Mouse (Mus musculus) frontal cortex, postnatal 10 days (tissue): ENCODE measurements around the gene Wdr66.

Experiments
- DNase-seq, 2 experiments: peaks; one replicate each; pipeline ENCODE4 v3.0.0; 2022; ENCODE audit warnings: low spot score in 2 of 2, mixed read lengths in 1 of 2

The Wdr66 gene

GRCm38 (mm10) chr5:123357253-123357652, 105.4 kb downstream of the Wdr66 start:
- DNase-seq: no peak

- DNase-seq: no peak
Observed at GRCm38 (mm10) chr5:123359431-123359830, 107.5 kb downstream of the Wdr66 start.

GRCm38 (mm10) chr5:123362911-123363310, 111.0 kb downstream of the Wdr66 start:
- no peak for DNase-seq

- no peak for DNase-seq
Observed at GRCm38 (mm10) chr5:123364302-123364971, 112.5 kb downstream of the Wdr66 start.

- no peak for DNase-seq
Observed at GRCm38 (mm10) chr5:123368869-123369488, 117.1 kb downstream of the Wdr66 start.

- DNase-seq: no peak
Observed at GRCm38 (mm10) chr5:123370049-123370448, 118.1 kb downstream of the Wdr66 start.

GRCm38 (mm10) chr5:123375262-123375661, 123.4 kb downstream of the Wdr66 start:
- DNase-seq: no peak

- DNase-seq: no peak
Observed at GRCm38 (mm10) chr5:123375793-123376452, 124.0 kb downstream of the Wdr66 start.

GRCm38 (mm10) chr5:123376569-123376968, 124.7 kb downstream of the Wdr66 start:
- DNase-seq: peak; percentile 67 to 75
